Mouse (Mus musculus): ENCODE measurements around the gene Tekt5. TPM values are rescaled to one million over a fixed set of nuclear protein-coding genes. Genes with fewer than 3 reads are reported as not detected.

The Tekt5 gene
- polyA plus RNA-seq, 1 experiment: 6.5 TPM

- TF ChIP-seq CTCF (IDR thresholded peaks at IDR 0.05; ENCODE audit: borderline replicate concordance, extremely low read depth, insufficient read depth, insufficient read length) (no peak), POLR2A (IDR thresholded peaks at IDR 0.05; ENCODE audit: borderline replicate concordance, extremely low read depth, insufficient read depth, insufficient read length, poor library complexity, severe bottlenecking) (no peak)
- no peak for DNase-seq (ENCODE audit: low read depth)
Observed at GRCm38 (mm10) chr16:10310507-10310906, 84.8 kb downstream of the Tekt5 start.

Other genes with a start within 250 kb of the Tekt5 start
- gene Rpl39l, start 225.3 kb downstream of the Tekt5 start, polyA plus RNA-seq (2012; rRNA removed): 1.3 and 2.5 TPM in 2 replicates
- 0.11 and 0.22 TPM in 2 replicates for gene Atf7ip2, start 202.8 kb downstream of the Tekt5 start, polyA plus RNA-seq (2012; rRNA removed)
- gene Emp2, start 81.5 kb downstream of the Tekt5 start, polyA plus RNA-seq (2012; rRNA removed): 6.8 and 9.9 TPM in 2 replicates
- 43.1 and 50.7 TPM in 2 replicates for gene Nubp1, start 16.5 kb upstream of the Tekt5 start, polyA plus RNA-seq (2012; rRNA removed)
- gene Tvp23a, start 51.9 kb upstream of the Tekt5 start, polyA plus RNA-seq (2012; rRNA removed): 49.6 and 55.0 TPM in 2 replicates
- gene Ciita, start 84.6 kb upstream of the Tekt5 start, polyA plus RNA-seq (2012; rRNA removed): 0.03 and 0.04 TPM in 2 replicates
- 36.2 and 50.3 TPM in 2 replicates for gene Dexi, start 147.6 kb upstream of the Tekt5 start, polyA plus RNA-seq (2012; rRNA removed)
- gene Clec16a, start 149.8 kb upstream of the Tekt5 start, polyA plus RNA-seq (2012; rRNA removed): 27.8 and 39.3 TPM in 2 replicates